Mouse (Mus musculus) spleen, adult 2 months (tissue): ENCODE data around the gene Kcnj15. TPM values are rescaled to one million over a fixed set of nuclear protein-coding genes. Genes with fewer than 3 reads are reported as not detected.

ENCODE experiments used
- DNase-seq, 2 experiments: peaks; one replicate each; pipeline versions ENCODE4 v3.0.0 to v3.0.0-alpha.2; 2012 to 2021; ENCODE audit warnings: low spot score in 2 of 2, low read depth in 1 of 2
- H3K27ac ChIP-seq: fragments of 200-500 bp; 2 replicates; pipeline ENCODE4 v1.5.1; 2012; ENCODE audit warnings: low read length, inconsistent platforms; ENCODE audit not compliant: insufficient read depth
- H3K27me3 ChIP-seq: fragments of 200-500 bp; 2 replicates; pipeline ENCODE4 v1.6.1; 2012; ENCODE audit warnings: mild to moderate bottlenecking, moderate library complexity, low read length, inconsistent platforms; ENCODE audit not compliant: control insufficient read depth, insufficient read depth
- H3K36me3 ChIP-seq: fragments of 200-500 bp; 2 replicates; pipeline ENCODE4 v1.6.1; 2012; ENCODE audit warnings: mild to moderate bottlenecking, low read length, inconsistent platforms; ENCODE audit not compliant: control insufficient read depth, insufficient read depth
- H3K4me1 ChIP-seq: fragments of 200-500 bp; 2 replicates; pipeline ENCODE4 v1.6.1; 2011; ENCODE audit warnings: inconsistent platforms; ENCODE audit not compliant: control insufficient read depth, insufficient read depth, insufficient read length
- H3K4me3 ChIP-seq: fragments of 200-500 bp; 2 replicates; pipeline ENCODE4 v1.5.1; 2011; ENCODE audit warnings: mild to moderate bottlenecking, inconsistent platforms; ENCODE audit not compliant: insufficient read depth, insufficient read length; ENCODE audit errors: extremely low read depth
- CTCF ChIP-seq: fragments of 200-500 bp; IDR thresholded peaks from 2 replicates; pipeline ENCODE4 v1.5.1; 2011; ENCODE audit warnings: mild to moderate bottlenecking, inconsistent platforms; ENCODE audit not compliant: insufficient read depth, insufficient read length, insufficient replicate concordance; ENCODE audit errors: extremely low read depth
- POLR2A ChIP-seq: fragments of 200-500 bp; IDR thresholded peaks from 2 replicates; pipeline ENCODE4 v1.6.1; 2011; ENCODE audit warnings: low read depth, low read length, inconsistent platforms
- WGBS: fragments of 180-500 bp; shearing (Covaris S2); methylation state at CpG from one replicate; pipeline ENCODE4 v1.1.7; 2018; 5-methylcytosine and 5-hydroxymethylcytosine counted together
- polyA plus RNA-seq: library from polyadenylated mRNA; depleted of rRNA; stranded (reverse); fragments of >200 nt; gene quantifications from 2 replicates; pipeline ENCODE4 v1.2.3, GENCODE M21; 2012

Gene Kcnj15
- polyA plus RNA-seq, 1 experiment, result 0.60 TPM

DNA sequence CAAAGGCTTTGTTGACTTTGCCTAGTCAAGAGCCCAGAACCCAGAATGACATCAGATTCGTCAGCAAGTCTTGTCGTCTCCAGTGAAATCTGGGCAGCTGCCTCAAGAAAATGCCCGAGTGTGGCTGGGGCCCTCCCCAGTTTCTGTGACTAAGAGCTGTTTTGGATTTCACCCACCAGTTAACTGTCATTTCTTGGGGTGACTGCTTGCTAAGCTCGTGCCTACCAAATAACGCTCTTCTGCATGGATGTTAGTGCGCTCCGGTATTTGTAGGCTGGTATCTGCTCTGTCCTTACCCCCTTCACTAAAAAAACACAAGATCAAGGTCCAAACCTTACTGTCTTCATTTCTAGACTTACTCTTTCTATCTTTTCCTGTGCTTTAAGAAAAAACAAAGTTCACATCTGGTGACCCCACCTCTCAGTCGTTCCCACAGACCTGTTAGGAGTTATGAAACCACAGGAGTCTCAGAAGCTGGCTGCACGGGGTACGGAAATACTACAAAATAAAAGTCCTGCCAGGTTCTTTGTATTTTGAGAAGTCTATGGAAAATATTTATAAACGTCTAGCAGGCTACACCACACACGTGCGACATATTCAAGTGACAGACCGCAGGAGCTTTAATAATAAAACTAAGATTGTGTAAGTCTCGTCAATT, 5.5 kb downstream of the Kcnj15 start:
- no peak overlapping the region for H3K4me3 ChIP-seq
- H3K36me3 ChIP-seq, result no peaks in the 10 kb centered on the region
- 0 out of 2 replicates have a peak overlapping the region, but pooled peaks have one; percentile 1 for H3K27ac ChIP-seq
- no peak for TF ChIP-seq CTCF
- no peak for TF ChIP-seq POLR2A
- H3K4me1 ChIP-seq, result no peaks in the 10 kb centered on the region
- no peaks in the 10 kb centered on the region for H3K27me3 ChIP-seq
- 18% methylated on average over 15 of the region's 15 CpGs for WGBS
- DNase-seq, result peak in 1 of 2 experiments; percentile 59

- 87% methylated on average over 5 of the region's 5 CpGs for WGBS
- no peak for DNase-seq
Observed at GRCm38 (mm10) chr16:95264324-95264723, 7.0 kb downstream of the Kcnj15 start.

DNA sequence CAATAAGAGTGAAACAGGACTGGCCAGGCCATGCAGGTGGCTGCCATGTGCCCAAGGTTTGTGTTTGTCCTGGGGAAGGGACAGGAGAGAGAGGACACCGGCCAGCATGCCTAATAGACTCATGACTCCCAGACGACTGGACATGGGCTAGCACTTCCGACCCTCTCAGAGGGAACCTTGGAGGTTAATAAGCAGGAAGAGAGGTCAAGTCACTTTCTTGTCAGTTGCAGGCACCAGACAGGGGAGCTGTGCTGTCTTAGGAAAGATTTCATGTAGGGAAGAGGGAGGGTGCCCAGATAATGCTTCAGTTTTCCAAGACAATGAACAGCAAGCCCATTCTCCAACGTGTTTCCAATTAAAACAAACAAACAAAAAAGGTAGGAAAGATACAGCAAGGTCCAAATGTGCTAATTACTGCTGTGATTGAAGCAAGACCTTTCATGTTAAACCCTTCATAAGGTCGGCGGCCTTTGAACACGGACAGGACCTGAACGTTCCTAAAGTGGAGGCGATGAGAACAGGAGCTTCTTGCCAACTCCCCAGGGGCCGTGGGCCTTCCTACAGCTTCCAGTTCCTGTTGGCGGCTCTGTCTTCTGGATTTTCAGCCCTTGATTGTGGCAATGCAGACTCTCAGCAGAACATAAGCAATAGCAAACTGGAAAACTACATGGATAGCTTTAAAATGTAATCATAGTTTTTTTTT, 10.3 kb downstream of the Kcnj15 start:
- TF ChIP-seq POLR2A (no peak), CTCF (no peak)
- Histone ChIP-seq H3K4me1 (no peaks in the 10 kb centered on the region), H3K27ac (no peak overlapping the region), H3K36me3 (no peaks in the 10 kb centered on the region), H3K4me3 (no peak overlapping the region), H3K27me3 (no peaks in the 10 kb centered on the region)
- WGBS, result 80% methylated on average over 11 of the region's 11 CpGs
- DNase-seq, result no peak

More at GRCm38 (mm10) chr16:95264324-95264723, 7.0 kb downstream of the Kcnj15 start:
- no peaks in the 10 kb centered on the region for H3K27me3 ChIP-seq
- no peaks in the 10 kb centered on the region for H3K4me1 ChIP-seq
- TF ChIP-seq CTCF, result no peak
- TF ChIP-seq POLR2A, result no peak
- no peaks in the 10 kb centered on the region for H3K36me3 ChIP-seq
- H3K4me3 ChIP-seq, result no peak overlapping the region
- no peak overlapping the region for H3K27ac ChIP-seq

DNA sequence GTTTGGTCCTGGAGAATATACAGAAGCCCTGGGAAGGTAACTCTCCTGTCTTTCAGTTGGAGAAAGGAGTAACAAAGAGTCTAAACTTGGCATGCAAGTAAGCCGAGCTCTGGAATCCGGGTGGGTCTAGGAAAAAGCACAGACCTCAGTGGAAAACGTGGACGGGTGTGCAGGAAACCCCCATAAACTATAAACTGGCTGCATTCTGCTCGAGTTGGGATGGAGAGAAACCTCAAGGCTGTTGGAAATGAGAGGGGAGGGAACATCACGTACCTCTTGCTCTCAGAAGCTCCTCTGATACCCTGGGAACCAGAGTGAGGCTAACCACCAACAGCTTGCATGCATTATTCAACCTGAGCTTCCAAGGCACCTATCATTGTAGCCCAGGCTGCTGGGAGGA, 12.3 kb downstream of the Kcnj15 start:
- 73% methylated on average over 6 of the region's 6 CpGs for WGBS

GRCm38 (mm10) chr16:95273101-95273500, 15.7 kb downstream of the Kcnj15 start:
- no peak for DNase-seq
- H3K27me3 ChIP-seq, result no peaks in the 10 kb centered on the region
- no peaks in the 10 kb centered on the region for H3K4me1 ChIP-seq
- no peak overlapping the region for H3K27ac ChIP-seq
- no peak overlapping the region for H3K4me3 ChIP-seq
- TF ChIP-seq POLR2A, result no peak
- no peak for TF ChIP-seq CTCF
- WGBS, result 83% methylated on average over 2 of the region's 2 CpGs
- H3K36me3 ChIP-seq, result no peaks in the 10 kb centered on the region

More for the DNA sequence above, 12.3 kb downstream of the Kcnj15 start:
- H3K4me3 ChIP-seq, result no peak overlapping the region
- H3K27me3 ChIP-seq, result no peaks in the 10 kb centered on the region
- H3K4me1 ChIP-seq, result no peaks in the 10 kb centered on the region
- no peak overlapping the region for H3K27ac ChIP-seq
- DNase-seq, result no peak
- TF ChIP-seq CTCF (no peak), POLR2A (no peak)
- H3K36me3 ChIP-seq, result no peaks in the 10 kb centered on the region

DNA sequence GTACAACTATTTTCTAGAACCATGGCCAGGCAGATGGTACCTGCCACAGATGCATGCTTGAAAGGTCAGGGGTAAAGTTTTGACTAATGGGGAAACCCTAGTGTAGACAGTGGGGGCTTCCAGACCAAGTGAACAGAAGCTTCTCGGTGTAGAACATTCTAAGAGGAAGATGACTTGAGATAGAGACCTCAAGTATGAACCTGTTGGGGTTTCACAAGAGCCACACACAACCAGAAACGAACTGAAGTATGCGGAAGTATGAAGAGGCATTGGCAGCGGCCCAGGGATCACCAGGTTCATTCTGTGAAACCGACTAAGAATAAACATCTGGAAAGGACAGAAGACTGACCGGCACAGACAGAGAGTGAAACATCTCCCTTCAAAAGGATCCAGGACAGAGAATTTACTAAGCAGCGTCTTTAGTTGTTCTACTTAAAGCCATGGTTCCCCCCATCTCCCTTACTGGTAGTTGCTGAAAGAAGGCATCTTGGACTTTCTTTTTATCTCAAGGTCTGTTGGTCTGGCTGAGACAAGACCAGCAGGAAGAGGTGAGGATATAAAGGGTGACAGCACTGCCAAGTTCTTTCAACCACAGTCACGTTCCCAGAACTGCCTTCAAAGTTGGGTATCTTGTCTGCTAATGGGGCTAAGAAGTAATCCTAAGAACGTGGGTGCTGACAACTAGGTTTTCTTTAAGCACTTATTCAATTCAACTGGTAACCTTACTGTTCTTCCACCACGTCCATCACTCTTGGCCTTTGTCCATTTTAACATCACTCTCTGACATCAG, 18.6 kb downstream of the Kcnj15 start:
- no peak overlapping the region for H3K4me3 ChIP-seq
- no peak overlapping the region for H3K27ac ChIP-seq
- no peaks in the 10 kb centered on the region for H3K27me3 ChIP-seq
- WGBS, result 61% methylated on average over 10 of the region's 10 CpGs
- TF ChIP-seq POLR2A (no peak), CTCF (no peak)
- no peaks in the 10 kb centered on the region for H3K4me1 ChIP-seq
- no peak for DNase-seq
- H3K36me3 ChIP-seq, result no peaks in the 10 kb centered on the region

- WGBS, result 80% methylated on average over 3 of the region's 3 CpGs
- Histone ChIP-seq H3K4me1 (no peaks in the 10 kb centered on the region), H3K27ac (no peak overlapping the region), H3K4me3 (no peak overlapping the region), H3K36me3 (no peaks in the 10 kb centered on the region), H3K27me3 (no peaks in the 10 kb centered on the region)
- no peak for DNase-seq
- TF ChIP-seq CTCF (no peak), POLR2A (no peak)
Observed at GRCm38 (mm10) chr16:95279015-95279414, 21.7 kb downstream of the Kcnj15 start.
